Mouse (Mus musculus): ENCODE data around the gene Ccdc194.
"Not testable (repeated sequence)": the region's sequence is repeated elsewhere in the genome, so short reads cannot be mapped to it uniquely, and the experiment has no call there.

DNA sequence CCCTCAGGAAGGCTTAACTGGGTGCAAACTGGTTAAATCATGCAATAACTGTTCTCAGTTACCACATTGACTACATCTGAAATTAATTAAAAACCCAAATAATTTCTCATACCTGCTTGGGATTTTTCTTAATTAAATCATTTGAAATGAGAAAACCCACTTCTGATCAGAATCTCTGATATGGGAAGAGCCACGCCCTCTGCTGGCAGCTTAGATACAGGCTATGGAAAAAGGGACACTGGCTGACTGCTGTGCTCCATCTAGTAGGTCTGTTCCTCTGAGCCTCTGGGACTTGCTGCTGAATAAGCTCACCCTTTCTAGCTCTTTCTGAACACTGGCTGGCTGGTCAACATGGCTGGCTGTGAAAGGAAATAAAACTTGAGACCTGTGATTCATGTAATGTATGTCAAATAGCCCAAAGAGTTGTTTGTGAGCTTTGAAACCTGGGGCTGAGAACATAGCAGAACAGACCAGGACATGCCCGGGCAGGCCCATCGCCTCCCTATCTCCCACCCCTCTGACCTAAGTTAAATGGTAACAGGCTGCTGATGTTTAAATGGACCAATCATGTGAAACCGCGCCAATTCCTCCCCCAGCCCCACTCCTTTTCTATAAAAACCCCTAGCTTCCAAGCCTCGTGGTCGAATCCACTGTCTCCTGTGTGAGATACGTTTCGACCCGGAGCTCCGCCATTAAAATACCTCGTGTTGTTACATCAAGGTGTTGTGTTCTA lies 5.4 kb upstream of the Ccdc194 start:
- peak; percentile 69 for TF ChIP-seq CTCF (IDR thresholded peaks at IDR 0.05)
- TF ChIP-seq POLR2A, EP300 (IDR thresholded peaks at IDR 0.05; ENCODE audit: insufficient read depth, low read depth, low read length): not testable (repeated sequence)

Data from heart, adult 2 months (tissue).